Mouse (Mus musculus) lung, embryonic 15.5 days (tissue): ENCODE results near the gene Tstd1. TPM values are rescaled to one million over a fixed set of nuclear protein-coding genes. Genes with fewer than 3 reads are reported as not detected.

Source experiments
- ATAC-seq: fragments of 200-750 bp; cut with Nextera tagmentation; 2 replicates; pipeline ENCODE4 v1.8.0; 2017; ENCODE audit warnings: moderate number of reproducible peaks, borderline replicate concordance; ENCODE audit not compliant: low FRiP score, low TSS enrichment; ENCODE audit errors: extremely low read depth
- H3K27ac ChIP-seq: fragments of 300-500 bp; sonication (generic); 2 replicates; pipeline ENCODE4 v1.5.1; 2015; ENCODE audit warnings: moderate library complexity, mild to moderate bottlenecking, inconsistent platforms
- H3K27me3 ChIP-seq: fragments of 300-500 bp; sonication (generic); 2 replicates; pipeline ENCODE4 v1.6.1; 2015; ENCODE audit warnings: inconsistent platforms
- H3K36me3 ChIP-seq: fragments of 300-500 bp; sonication (generic); 2 replicates; pipeline ENCODE4 v1.6.1; 2015; ENCODE audit warnings: inconsistent platforms
- H3K4me1 ChIP-seq: fragments of 300-500 bp; sonication (generic); 2 replicates; pipeline ENCODE4 v1.6.1; 2015; ENCODE audit warnings: inconsistent platforms
- H3K4me2 ChIP-seq: fragments of 300-500 bp; sonication (generic); 2 replicates; pipeline ENCODE4 v1.6.1; 2015; ENCODE audit warnings: inconsistent platforms, mild to moderate bottlenecking, moderate library complexity
- H3K4me3 ChIP-seq: fragments of 300-500 bp; sonication (generic); 2 replicates; pipeline ENCODE4 v1.5.1; 2015; ENCODE audit warnings: mild to moderate bottlenecking, inconsistent platforms
- H3K9ac ChIP-seq: fragments of 300-500 bp; sonication (generic); 2 replicates; pipeline ENCODE4 v1.6.1; 2015; ENCODE audit warnings: inconsistent platforms
- H3K9me3 ChIP-seq: fragments of 300-500 bp; sonication (generic); 2 replicates; pipeline ENCODE4 v1.6.1; 2016; ENCODE audit warnings: inconsistent platforms
- WGBS: fragments of 180-500 bp; shearing (Covaris S2); methylation state at CpG from one replicate; pipeline ENCODE4 v1.1.7; 2015; 5-methylcytosine and 5-hydroxymethylcytosine counted together
- polyA plus RNA-seq: library from polyadenylated mRNA; unstranded; fragments of >200 nt; fragmentation: Nextera tagmentation; extraction: Ambion mirVana; gene quantifications from 2 replicates; pipeline ENCODE4 v1.2.1, GENCODE M21; 2015

Tstd1 gene
- polyA plus RNA-seq, 1 experiment from 2014 or later, result 7.5 TPM

DNA sequence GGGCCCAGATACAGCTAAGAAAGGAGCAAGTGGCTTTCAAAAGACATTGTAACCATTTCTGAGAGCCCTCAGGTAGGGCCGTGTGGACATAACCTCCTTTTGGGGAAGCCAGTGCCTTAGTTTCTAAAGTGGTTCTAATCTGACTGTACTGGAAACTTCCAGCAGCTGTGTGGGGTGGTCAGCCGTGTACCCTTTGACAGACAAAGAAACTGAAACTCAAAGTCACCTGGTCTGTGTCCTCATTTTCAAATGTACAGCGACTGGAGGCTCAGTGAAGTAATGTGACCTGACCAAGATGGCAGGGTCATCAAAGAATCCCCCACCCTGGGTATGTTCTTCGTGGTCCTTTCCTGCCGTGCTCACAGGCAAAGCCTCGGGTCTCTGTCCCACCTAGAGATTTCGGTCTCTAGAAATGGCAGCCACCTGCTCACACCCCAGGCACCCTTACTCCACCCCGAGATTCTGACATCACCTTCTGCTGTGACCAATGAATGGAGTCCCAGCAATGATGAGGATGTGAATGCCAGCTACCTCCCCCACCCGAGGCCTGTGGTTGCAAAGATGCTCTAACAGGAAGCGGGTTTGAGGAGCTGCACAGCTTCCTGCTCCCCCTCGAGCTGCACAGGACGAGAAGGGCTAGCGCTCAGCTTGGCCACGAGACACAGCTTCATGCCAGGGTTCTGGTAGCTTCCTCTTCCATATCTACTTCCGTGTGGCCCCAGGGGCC lies 30.1 kb upstream of the Tstd1 start, which contains the start of gene Arhgap30:
Gene Arhgap30 (plus strand): TSS at position 579 of the 727 bp plus-strand sequence.
- H3K9me3 ChIP-seq, result no peaks in the 10 kb centered on the region
- no peaks in the 10 kb centered on the region for H3K4me1 ChIP-seq
- H3K27ac ChIP-seq, result no peak within 1 kb of the TSS; the same call in 1 of the 2 replicates
- H3K36me3 ChIP-seq, result no peaks in the 10 kb centered on the region
- WGBS, result 72% methylated on average over 15 of the region's 15 CpGs
- 0 out of 2 replicates have a peak within 1 kb of the TSS, but pooled peaks have one; percentile 12 for H3K4me3 ChIP-seq
- H3K27me3 ChIP-seq, result no peaks in the 10 kb centered on the region
- 0 out of 2 replicates have a peak, but pooled peaks have one; percentile 11 for ATAC-seq
- H3K4me2 ChIP-seq, result no peak within 1 kb of the TSS
- no peak within 1 kb of the TSS for H3K9ac ChIP-seq

DNA sequence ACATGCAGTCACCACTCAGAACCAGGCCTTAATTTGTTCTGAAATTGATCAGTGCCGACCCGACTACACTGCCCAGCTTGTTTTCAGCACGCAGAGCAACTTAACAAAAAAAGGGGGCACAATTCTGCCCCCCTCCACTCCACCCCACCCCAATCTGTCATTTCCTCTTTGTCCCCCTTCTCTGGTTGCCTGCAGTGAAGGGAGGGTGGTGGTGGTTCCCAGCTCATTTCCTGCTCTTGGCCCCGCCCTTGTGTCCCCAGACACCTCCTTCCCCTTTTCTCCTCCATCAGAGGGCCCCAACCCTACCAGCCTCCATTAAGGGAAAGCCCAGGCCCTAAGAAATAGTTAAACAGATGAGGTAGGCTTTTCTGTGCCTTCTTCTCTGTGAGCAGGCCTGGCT lies 28.6 kb upstream of the Tstd1 start:
- H3K27ac ChIP-seq, result no peak overlapping the region
- H3K4me1 ChIP-seq, result no peaks in the 10 kb centered on the region
- H3K4me3 ChIP-seq, result no peak overlapping the region
- H3K27me3 ChIP-seq, result no peaks in the 10 kb centered on the region
- WGBS, result 61% methylated on average over 4 of the region's 4 CpGs
- no peaks in the 10 kb centered on the region for H3K9me3 ChIP-seq
- no peak for ATAC-seq
- no peak overlapping the region for H3K9ac ChIP-seq
- no peak overlapping the region for H3K4me2 ChIP-seq
- H3K36me3 ChIP-seq, result no peaks in the 10 kb centered on the region

DNA sequence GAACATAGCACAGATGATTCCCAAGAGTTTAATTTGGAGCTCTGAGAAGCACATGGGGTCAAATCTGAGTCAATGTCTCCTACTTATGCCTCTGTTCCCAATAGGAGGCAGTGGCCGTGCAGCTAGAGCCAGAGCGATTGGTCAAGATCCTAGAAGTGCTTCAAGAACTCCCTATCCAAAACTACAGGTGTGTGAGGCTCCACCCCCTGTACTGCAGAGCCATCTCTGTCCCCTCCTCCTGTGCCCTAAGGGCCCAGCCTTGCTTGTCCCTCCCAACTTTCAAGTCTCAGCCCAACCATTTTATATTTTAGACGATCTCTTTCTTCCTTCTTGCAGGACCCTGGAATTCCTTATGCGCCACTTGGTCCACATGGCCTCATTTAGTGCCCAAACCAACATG lies 16.9 kb upstream of the Tstd1 start:
- H3K36me3 ChIP-seq, result no peaks in the 10 kb centered on the region
- no peak overlapping the region for H3K4me2 ChIP-seq
- H3K4me3 ChIP-seq, result no peak overlapping the region
- H3K9me3 ChIP-seq, result no peaks in the 10 kb centered on the region
- H3K27me3 ChIP-seq, result no peaks in the 10 kb centered on the region
- no peaks in the 10 kb centered on the region for H3K4me1 ChIP-seq
- ATAC-seq, result no peak
- no peak overlapping the region for H3K27ac ChIP-seq
- no peak overlapping the region for H3K9ac ChIP-seq
- WGBS, result 73% methylated on average over 4 of the region's 4 CpGs

DNA sequence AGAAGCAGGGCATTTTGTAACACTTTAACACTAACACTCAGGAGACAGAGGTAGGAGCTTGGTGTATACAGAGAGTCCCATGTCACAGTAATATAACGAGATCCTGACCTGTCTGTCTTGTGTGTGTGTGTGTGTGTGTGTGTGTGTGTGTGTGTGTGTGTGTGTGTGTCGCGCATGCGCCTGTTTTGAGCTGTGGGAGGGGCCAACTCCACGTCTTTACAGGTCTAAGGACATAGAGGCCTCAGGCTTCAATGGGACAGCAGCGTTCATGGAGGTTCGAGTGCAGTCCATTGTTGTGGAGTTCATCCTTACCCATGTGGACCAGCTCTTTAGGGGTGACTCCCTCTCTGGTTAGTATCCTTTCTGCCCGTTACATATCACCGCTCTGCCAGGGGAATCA lies 15.7 kb upstream of the Tstd1 start:
- Histone ChIP-seq H3K27ac (no peak overlapping the region), H3K9me3 (no peaks in the 10 kb centered on the region), H3K9ac (no peak overlapping the region), H3K4me1 (no peaks in the 10 kb centered on the region), H3K27me3 (0 out of 2 replicates have a peak, but pooled peaks cover 4% of the 10 kb centered on the region), H3K4me2 (no peak overlapping the region), H3K36me3 (no peaks in the 10 kb centered on the region), H3K4me3 (no peak overlapping the region)
- ATAC-seq, result no peak
- 81% methylated on average over 9 of the region's 9 CpGs for WGBS

DNA sequence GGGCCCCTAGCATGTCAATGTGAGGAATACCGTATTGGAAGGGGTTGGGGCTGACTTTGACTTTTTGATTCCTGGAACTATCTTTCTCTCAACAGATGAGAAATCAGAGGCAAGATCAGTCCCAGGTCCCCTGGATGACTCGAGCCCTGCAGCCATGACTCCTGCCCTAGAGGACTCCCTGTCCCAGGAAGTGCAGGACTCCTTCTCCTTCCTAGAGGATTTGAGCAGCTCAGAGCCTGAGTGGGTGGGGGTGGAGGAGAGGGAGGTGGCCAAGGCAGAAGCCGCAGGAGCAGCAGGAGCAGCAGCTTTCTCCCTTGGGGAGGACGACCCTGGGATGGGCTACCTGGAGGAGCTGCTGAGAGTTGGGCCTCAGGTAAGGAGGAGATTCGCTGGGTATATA lies 11.4 kb upstream of the Tstd1 start:
- H3K4me1 ChIP-seq, result peaks cover under 1% of the 10 kb centered on the region; the same call in 1 of the 2 replicates
- H3K9me3 ChIP-seq, result no peaks in the 10 kb centered on the region
- WGBS, result 74% methylated on average over 5 of the region's 5 CpGs
- no peak overlapping the region for H3K9ac ChIP-seq
- H3K36me3 ChIP-seq, result no peaks in the 10 kb centered on the region
- H3K27me3 ChIP-seq, result peaks cover 21% of the 10 kb centered on the region; the same call in 1 of the 2 replicates
- H3K4me3 ChIP-seq, result no peak overlapping the region
- H3K27ac ChIP-seq, result no peak overlapping the region
- no peak overlapping the region for H3K4me2 ChIP-seq
- no peak for ATAC-seq

DNA sequence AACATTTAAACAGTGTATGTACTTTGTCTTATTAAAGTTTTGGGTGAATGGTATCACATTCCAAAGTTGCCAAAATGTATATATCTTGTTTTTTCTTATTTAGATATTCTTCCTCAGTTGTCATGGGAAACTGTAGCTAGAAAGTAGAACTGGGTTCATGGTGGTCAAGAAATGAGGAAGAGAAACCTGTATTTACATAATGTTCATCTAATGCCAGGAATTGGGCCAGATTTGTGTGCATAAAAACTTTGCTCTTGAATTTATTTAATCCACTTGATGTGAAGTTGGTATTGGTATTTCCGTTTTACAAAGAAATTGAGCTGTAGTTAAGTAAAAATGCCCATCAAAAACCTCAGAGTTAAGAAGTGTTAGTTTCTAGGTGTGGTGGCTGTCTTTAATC lies 8.4 kb upstream of the Tstd1 start:
- H3K4me3 ChIP-seq, result peak overlapping the region; percentile 77; the same call in 1 of the 2 replicates
- peaks cover 2% of the 10 kb centered on the region for H3K36me3 ChIP-seq
- H3K9ac ChIP-seq, result no peak overlapping the region
- peaks cover 21% of the 10 kb centered on the region; the same call in 1 of the 2 replicates for H3K27me3 ChIP-seq
- ATAC-seq, result no peak
- H3K4me1 ChIP-seq, result peaks cover 16% of the 10 kb centered on the region
- 82% methylated on average over 1 of the region's 1 CpGs for WGBS
- no peak overlapping the region for H3K4me2 ChIP-seq
- H3K27ac ChIP-seq, result no peak overlapping the region
- H3K9me3 ChIP-seq, result no peaks in the 10 kb centered on the region

DNA sequence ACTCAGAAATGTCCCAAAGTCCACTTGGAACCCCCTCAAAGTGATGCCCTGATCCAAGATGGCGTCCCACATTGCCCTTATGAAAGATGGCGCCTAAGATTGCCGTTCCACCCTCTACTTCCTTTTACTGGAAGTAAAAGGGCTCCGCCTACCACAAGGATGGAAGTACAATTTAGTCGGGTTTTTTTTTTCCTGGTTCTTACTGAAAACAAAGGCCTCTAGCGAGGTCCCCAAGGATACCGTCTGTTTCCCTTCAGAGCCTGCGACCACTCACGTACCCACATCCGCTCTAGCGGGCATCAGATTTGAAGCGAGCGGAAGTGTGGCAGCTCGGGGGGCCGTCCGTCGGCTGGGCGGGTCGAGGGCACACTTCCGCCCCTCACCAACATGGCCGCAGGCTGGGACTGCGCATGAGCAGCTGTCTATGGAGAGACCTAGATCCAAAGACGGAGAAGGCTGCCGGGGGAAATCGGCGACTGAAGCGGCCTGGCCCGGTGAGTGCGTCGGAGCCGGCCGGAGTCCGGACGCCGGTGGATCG lies 7.7 kb upstream of the Tstd1 start, which contains the start of gene Usf1:
Gene Usf1 (plus strand): TSS at position 367 of the 538 bp plus-strand sequence.
- WGBS, result 1% methylated on average over 36 of the region's 36 CpGs
- Histone ChIP-seq H3K4me2 (peak within 1 kb of the TSS; percentile 60), H3K27me3 (peaks cover 21% of the 10 kb centered on the region; the same call in 1 of the 2 replicates), H3K4me3 (peak within 1 kb of the TSS; percentile 77), H3K36me3 (peaks cover 10% of the 10 kb centered on the region), H3K9ac (peak within 1 kb of the TSS; percentile 95), H3K9me3 (no peaks in the 10 kb centered on the region), H3K27ac (peak within 1 kb of the TSS; percentile 94), H3K4me1 (peaks cover 16% of the 10 kb centered on the region)
- peak; percentile 96 for ATAC-seq

DNA sequence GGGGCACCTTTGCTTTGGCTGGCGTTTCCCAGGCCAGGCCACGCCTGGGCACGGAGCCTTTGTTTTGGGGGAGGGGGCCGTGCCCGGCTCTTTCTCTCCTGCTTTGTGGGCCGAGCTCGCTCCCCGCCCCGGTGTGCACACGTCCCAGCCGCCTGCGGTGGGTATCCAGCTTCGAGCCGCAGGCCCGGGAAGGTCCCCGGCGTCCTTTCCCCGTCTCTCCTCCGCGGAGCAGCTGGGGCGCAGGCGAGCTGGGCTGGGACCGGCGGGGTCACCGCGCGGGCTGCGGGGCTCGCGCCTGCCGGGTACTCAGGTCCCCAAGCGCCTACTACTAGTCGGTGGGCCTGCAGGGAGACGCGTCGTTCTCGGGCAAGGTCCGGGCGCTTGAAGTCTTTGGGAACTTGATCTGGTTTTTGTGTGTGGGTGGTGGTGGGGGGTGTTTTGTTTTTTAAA lies 7.2 kb upstream of the Tstd1 start:
- H3K27me3 ChIP-seq, result peaks cover 21% of the 10 kb centered on the region; the same call in 1 of the 2 replicates
- peak overlapping the region; percentile 77 for H3K4me3 ChIP-seq
- peaks cover 16% of the 10 kb centered on the region for H3K4me1 ChIP-seq
- ATAC-seq, result peak; percentile 68
- no peaks in the 10 kb centered on the region for H3K9me3 ChIP-seq
- H3K9ac ChIP-seq, result peak overlapping the region; percentile 95
- H3K36me3 ChIP-seq, result peaks cover 15% of the 10 kb centered on the region
- 0% methylated on average over 32 of the region's 39 CpGs for WGBS
- peak overlapping the region; percentile 94 for H3K27ac ChIP-seq
- peak overlapping the region; percentile 60 for H3K4me2 ChIP-seq

DNA sequence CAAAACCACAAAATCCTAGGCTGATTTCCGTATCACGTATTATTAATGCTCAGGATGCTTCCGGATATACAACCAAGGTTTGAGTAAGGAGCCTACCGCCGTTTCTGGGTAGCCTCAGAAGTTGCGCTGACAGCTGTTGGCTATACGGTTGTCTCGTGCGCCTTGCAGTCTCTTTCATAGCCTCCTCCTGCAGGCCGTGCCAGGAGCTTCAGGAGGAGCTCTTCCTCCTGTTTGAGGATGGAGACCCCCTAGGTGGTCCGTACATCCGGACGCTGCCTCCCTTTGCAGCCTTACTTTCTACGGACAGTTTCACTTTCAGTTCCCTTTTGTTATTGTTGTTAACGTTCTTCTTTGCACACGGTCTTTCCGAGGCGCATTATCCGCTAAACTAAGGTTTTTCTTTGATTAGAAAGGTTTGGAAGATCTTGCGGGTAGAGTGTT lies 6.7 kb upstream of the Tstd1 start:
- no peaks in the 10 kb centered on the region for H3K9me3 ChIP-seq
- H3K36me3 ChIP-seq, result peaks cover 20% of the 10 kb centered on the region
- ATAC-seq, result peak; percentile 48; the same call in 1 of the 2 replicates
- peaks cover 21% of the 10 kb centered on the region; the same call in 1 of the 2 replicates for H3K27me3 ChIP-seq
- peak overlapping the region; percentile 94 for H3K27ac ChIP-seq
- H3K4me3 ChIP-seq, result peak overlapping the region; percentile 77
- H3K4me2 ChIP-seq, result peak overlapping the region; percentile 60
- peaks cover 16% of the 10 kb centered on the region for H3K4me1 ChIP-seq
- peak overlapping the region; percentile 95 for H3K9ac ChIP-seq
- under 1% methylated on average over 20 of the region's 20 CpGs for WGBS

DNA sequence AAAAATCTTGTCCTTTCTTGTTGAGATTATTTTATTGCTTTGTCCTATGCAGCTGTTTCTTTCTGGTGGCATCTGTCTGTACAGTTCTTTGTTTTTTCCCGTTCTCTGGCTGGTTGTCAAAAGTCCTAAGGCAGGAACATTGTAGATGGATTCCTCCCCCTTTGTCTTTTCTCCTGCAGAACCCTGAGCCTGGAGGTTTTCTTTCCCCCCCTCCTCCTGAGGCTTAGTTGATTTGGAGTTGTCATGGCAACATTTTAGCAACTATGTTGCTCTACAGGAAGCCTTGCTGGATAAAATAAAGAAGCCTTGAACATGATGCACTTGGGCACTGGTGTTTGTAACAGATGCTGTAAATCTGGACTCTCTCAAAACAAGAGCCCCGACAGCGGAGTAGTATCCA lies 6.2 kb upstream of the Tstd1 start:
- no peak for ATAC-seq
- H3K27ac ChIP-seq, result peak overlapping the region; percentile 94
- no peaks in the 10 kb centered on the region for H3K9me3 ChIP-seq
- peaks cover 16% of the 10 kb centered on the region for H3K4me1 ChIP-seq
- peak overlapping the region; percentile 95 for H3K9ac ChIP-seq
- peaks cover 24% of the 10 kb centered on the region for H3K36me3 ChIP-seq
- peaks cover 21% of the 10 kb centered on the region; the same call in 1 of the 2 replicates for H3K27me3 ChIP-seq
- H3K4me3 ChIP-seq, result peak overlapping the region; percentile 77
- peak overlapping the region; percentile 60 for H3K4me2 ChIP-seq
- 59% methylated on average over 3 of the region's 3 CpGs for WGBS

DNA sequence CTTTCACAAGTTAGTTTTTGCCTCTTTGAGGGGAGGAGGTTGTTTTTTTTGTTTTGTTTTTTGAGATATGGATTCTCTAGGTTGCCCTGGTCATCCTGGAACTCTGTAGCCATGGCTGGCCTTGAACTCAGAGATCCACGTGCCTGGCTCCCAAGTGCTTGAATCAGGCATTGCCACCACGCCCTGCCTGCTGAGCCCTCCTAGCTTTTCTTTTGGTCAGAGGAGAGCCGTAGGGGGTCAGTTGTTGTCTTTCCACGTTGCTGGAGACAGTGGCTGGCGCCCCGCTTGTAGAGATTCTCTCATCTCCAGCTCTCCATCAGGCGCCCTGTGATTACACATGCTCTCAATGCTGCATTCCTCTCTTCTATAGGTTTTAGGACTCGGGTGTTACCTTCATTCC lies 5.1 kb upstream of the Tstd1 start:
- WGBS, result 75% methylated on average over 8 of the region's 8 CpGs
- H3K27ac ChIP-seq, result no peak overlapping the region
- H3K9me3 ChIP-seq, result no peaks in the 10 kb centered on the region
- peaks cover 34% of the 10 kb centered on the region for H3K36me3 ChIP-seq
- H3K4me2 ChIP-seq, result no peak overlapping the region
- H3K27me3 ChIP-seq, result peaks cover 14% of the 10 kb centered on the region; the same call in 1 of the 2 replicates
- no peak for ATAC-seq
- peaks cover 16% of the 10 kb centered on the region for H3K4me1 ChIP-seq
- no peak overlapping the region for H3K9ac ChIP-seq
- no peak overlapping the region for H3K4me3 ChIP-seq
